Mouse (Mus musculus) limb, embryonic 12.5 days (tissue): ENCODE data around the gene Specc1. TPM values are rescaled to one million over a fixed set of nuclear protein-coding genes. Genes with fewer than 3 reads are reported as not detected.

ENCODE experiments used
- ATAC-seq: fragments of 200-750 bp; cut with Nextera tagmentation; 2 replicates; pipeline ENCODE4 v1.8.0; 2017; ENCODE audit warnings: low read depth, moderate TSS enrichment; ENCODE audit not compliant: insufficient number of reproducible peaks, insufficient read depth, low FRiP score, low TSS enrichment
- H3K27ac ChIP-seq: fragments of 300-500 bp; sonication (generic); 2 replicates; pipeline ENCODE4 v1.5.1; 2016; ENCODE audit warnings: mild to moderate bottlenecking, moderate library complexity
- H3K27me3 ChIP-seq: fragments of 300-500 bp; sonication (generic); 2 replicates; pipeline ENCODE4 v1.6.1; 2016; ENCODE audit warnings: mild to moderate bottlenecking, moderate library complexity
- H3K36me3 ChIP-seq: fragments of 300-500 bp; sonication (generic); 2 replicates; pipeline ENCODE4 v1.6.1; 2016; ENCODE audit warnings: mild to moderate bottlenecking, moderate library complexity
- H3K4me1 ChIP-seq: fragments of 300-500 bp; sonication (generic); replicated peaks from 2 replicates; pipeline ENCODE4 v1.6.1; 2016
- H3K4me2 ChIP-seq: fragments of 300-500 bp; sonication (generic); 2 replicates; pipeline ENCODE4 v1.6.1; 2016; ENCODE audit warnings: mild to moderate bottlenecking, moderate library complexity
- H3K4me3 ChIP-seq: fragments of 300-500 bp; sonication (generic); replicated peaks from 2 replicates; pipeline ENCODE4 v1.5.1; 2016; ENCODE audit warnings: mild to moderate bottlenecking
- H3K9ac ChIP-seq: fragments of 300-500 bp; sonication (generic); replicated peaks from 2 replicates; pipeline ENCODE4 v1.6.1; 2016; ENCODE audit warnings: mild to moderate bottlenecking, moderate library complexity
- H3K9me3 ChIP-seq: fragments of 300-500 bp; sonication (generic); 2 replicates; pipeline ENCODE4 v1.6.1; 2016; ENCODE audit warnings: mild to moderate bottlenecking, moderate library complexity
- WGBS: fragments of 180-500 bp; shearing (Covaris S2); methylation state at CpG from one replicate; pipeline ENCODE4 v1.1.7; 2016; 5-methylcytosine and 5-hydroxymethylcytosine counted together
- polyA plus RNA-seq: library from polyadenylated mRNA; unstranded; fragments of >200 nt; fragmentation: Nextera tagmentation; extraction: Ambion mirVana; gene quantifications from 2 replicates; pipeline ENCODE4 v1.2.1, GENCODE M21; 2016

Specc1 gene
- polyA plus RNA-seq, 1 experiment from 2014 or later, result 16.4 TPM

DNA sequence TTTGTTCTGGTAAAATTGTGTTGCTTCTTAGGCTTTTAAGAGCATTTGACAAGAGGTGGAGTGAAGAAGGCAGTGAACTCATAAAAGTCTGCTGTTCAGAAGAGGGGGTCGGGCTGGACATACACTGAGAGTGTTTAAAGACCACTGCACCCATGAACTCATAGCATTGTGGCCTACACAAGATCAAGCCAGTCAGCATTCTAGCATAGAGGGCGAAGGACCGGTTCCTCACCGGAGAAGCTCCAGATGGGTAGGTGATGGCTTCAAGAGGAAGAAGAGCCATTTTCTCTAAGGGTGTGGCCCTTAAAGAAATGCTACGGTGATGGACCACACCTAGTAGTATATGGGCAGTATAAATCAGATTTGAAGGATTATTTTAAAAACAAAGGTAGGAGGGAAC is 119.0 kb downstream of the Specc1 start:
- Histone ChIP-seq H3K27ac (no peak overlapping the region), H3K36me3 (no peaks in the 10 kb centered on the region), H3K9ac (no peak overlapping the region), H3K4me1 (peaks cover 13% of the 10 kb centered on the region; the same call in 1 of the 2 replicates), H3K27me3 (no peaks in the 10 kb centered on the region), H3K4me2 (no peak overlapping the region), H3K4me3 (no peak overlapping the region), H3K9me3 (no peaks in the 10 kb centered on the region)
- no peak for ATAC-seq
- 93% methylated on average over 5 of the region's 5 CpGs for WGBS

DNA sequence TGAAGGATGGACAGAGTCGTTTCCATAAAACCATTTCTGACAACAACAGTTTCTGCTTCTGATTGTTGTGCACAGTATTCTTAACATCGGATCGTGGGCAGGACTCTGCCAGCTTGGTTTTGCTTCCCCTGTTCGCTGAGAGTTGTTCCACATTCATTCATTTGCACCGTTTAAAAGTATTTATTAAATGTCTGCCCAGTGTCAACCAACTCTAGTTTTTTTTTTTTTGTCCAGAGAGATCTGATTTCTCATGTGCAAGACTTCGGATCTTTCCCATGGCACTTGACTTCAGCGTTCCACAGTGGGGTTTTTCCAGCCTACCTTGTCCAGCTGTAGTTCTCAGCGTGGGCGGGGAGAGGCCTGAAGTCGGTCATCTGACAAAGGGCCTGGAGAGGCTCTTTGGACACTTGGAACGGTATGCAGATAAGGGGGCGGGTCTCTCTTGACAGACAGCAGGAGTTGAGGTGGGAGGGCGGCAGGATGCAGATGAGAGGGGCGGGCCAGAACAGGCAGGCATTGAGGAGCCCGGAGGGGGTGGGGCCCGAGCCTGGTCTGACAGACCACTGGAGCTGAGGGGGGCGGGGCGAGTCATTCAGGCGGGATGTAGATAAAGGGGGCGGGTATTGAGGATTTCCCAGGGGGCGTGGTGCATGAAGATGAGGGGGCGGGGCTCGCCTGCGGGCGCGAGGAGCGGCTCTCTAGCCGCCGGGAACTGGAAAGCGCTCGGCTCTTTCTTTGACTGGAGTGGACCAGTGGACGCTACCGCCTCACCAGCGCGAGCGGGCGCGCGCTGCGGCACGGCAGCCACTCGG is 120.0 kb downstream of the Specc1 start:
- Histone ChIP-seq H3K4me3 (peak overlapping the region; percentile 73), H3K27ac (peak overlapping the region; percentile 98), H3K4me2 (peak overlapping the region; percentile 73), H3K9me3 (no peaks in the 10 kb centered on the region), H3K36me3 (no peaks in the 10 kb centered on the region), H3K4me1 (peaks cover 13% of the 10 kb centered on the region; the same call in 1 of the 2 replicates), H3K27me3 (no peaks in the 10 kb centered on the region), H3K9ac (peak overlapping the region; percentile 89)
- ATAC-seq, result peak; percentile 98
- WGBS, result 6% methylated on average over 35 of the region's 42 CpGs

DNA sequence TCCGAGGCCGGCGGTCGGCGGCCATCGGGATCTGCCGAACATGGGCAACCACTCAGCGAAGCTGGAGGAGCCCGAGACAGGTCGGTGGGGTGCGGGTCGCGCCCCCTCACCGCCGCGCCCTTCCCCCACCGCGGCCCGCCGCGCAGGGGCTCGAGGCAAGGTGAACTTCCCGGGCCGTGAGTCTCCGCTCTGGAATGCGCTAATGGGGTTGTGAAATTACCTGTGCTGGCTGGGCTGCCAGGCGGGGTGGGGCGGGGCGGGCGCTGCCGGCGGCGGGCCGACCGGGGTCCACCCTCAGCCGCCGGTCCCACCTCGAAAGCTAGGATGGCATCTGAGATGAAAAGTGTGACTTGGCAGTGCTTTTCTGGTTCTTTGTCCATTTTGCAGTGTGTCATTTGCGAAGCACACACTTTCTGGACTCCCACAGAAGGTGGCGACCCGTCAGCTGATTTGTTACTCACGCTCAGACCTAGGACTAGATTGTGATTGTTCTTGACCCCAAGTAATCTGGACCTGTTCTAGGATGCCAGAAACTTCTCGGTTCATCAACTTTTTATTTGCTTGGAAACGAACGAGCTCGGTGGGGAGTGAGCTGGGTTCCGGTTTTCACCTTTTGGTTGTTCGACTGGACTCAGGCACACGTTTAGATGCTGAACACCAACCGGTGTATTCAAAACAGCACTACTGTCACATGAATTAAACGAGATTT is 120.7 kb downstream of the Specc1 start:
- no peaks in the 10 kb centered on the region for H3K27me3 ChIP-seq
- H3K9ac ChIP-seq, result peak overlapping the region; percentile 89
- H3K9me3 ChIP-seq, result no peaks in the 10 kb centered on the region
- no peaks in the 10 kb centered on the region for H3K36me3 ChIP-seq
- H3K4me3 ChIP-seq, result peak overlapping the region; percentile 73
- 2% methylated on average over 48 of the region's 51 CpGs for WGBS
- H3K4me2 ChIP-seq, result peak overlapping the region; percentile 73
- peak overlapping the region; percentile 98 for H3K27ac ChIP-seq
- ATAC-seq, result no peak; the same call in 1 of the 2 replicates
- peaks cover 13% of the 10 kb centered on the region; the same call in 1 of the 2 replicates for H3K4me1 ChIP-seq

DNA sequence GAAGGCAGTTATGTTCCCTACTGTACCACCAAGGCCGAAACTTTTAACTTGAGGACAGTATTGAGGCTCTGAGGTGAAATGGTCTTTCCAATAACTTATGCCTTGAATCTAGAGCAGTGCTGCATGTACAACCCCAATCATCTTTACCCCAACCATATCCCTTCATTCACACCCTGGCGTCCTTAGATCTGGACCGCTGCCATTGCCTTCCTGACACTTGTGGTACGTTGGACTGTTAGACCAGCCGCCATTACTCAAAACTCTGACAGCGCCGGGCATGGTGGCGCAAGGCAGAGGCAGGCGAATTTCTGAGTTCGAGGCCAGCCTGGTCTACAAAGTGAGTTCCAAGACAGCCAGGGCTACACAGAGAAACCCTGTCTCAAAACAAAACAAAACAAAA is 121.8 kb downstream of the Specc1 start:
- 93% methylated on average over 10 of the region's 10 CpGs for WGBS
- Histone ChIP-seq H3K27ac (no peak overlapping the region), H3K4me2 (no peak overlapping the region), H3K9ac (no peak overlapping the region), H3K4me1 (peaks cover 13% of the 10 kb centered on the region; the same call in 1 of the 2 replicates), H3K36me3 (no peaks in the 10 kb centered on the region), H3K9me3 (no peaks in the 10 kb centered on the region), H3K27me3 (no peaks in the 10 kb centered on the region), H3K4me3 (no peak overlapping the region)
- no peak for ATAC-seq

DNA sequence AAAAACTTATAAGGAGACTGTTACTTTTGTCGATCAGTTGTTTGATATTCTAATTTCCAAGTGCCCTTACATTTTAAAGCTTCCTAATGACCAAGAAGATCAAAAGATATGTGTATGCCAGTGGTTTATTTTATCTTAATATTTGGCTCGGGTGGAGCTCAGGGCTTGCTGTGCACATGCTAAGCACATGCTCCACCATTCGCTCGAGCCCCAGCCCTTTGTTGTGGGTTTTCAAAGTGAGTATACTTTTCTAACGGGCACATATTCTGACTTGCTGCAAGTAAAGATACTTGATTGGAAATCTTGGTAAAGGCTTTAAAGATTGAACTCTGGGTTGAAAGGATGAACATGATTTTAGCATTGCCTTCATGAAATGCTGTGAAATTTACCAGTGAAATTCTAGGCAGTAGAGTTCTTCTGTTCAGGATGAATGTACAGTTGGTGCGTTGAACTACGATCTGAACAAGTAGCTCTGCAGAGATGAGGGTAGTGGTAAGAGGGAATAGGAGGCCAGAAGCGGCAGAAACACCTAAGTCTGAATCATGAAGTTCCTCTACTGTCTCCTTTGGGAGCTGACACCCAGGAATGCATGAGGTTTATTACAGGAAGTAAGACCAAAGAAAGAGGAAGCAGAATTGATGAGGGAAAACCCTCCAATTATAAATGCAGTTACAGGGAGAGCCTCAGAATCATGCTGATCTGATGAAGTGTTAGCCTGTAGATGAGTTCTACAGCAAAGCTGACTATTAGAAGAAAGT is 122.7 kb downstream of the Specc1 start:
- 86% methylated on average over 8 of the region's 8 CpGs for WGBS
- Histone ChIP-seq H3K9ac (no peak overlapping the region), H3K27ac (no peak overlapping the region), H3K9me3 (no peaks in the 10 kb centered on the region), H3K4me2 (no peak overlapping the region), H3K27me3 (no peaks in the 10 kb centered on the region), H3K4me3 (no peak overlapping the region), H3K4me1 (peaks cover 13% of the 10 kb centered on the region; the same call in 1 of the 2 replicates), H3K36me3 (no peaks in the 10 kb centered on the region)
- no peak for ATAC-seq

GRCm38 (mm10) chr11:62080476-62080875 is 123.9 kb downstream of the Specc1 start:
- peaks cover 13% of the 10 kb centered on the region; the same call in 1 of the 2 replicates for H3K4me1 ChIP-seq
- no peak for ATAC-seq
- H3K36me3 ChIP-seq, result no peaks in the 10 kb centered on the region
- H3K27ac ChIP-seq, result no peak overlapping the region
- H3K9ac ChIP-seq, result no peak overlapping the region
- H3K27me3 ChIP-seq, result no peaks in the 10 kb centered on the region
- 77% methylated on average over 2 of the region's 2 CpGs for WGBS
- H3K4me2 ChIP-seq, result no peak overlapping the region
- no peak overlapping the region for H3K4me3 ChIP-seq
- H3K9me3 ChIP-seq, result no peaks in the 10 kb centered on the region

DNA sequence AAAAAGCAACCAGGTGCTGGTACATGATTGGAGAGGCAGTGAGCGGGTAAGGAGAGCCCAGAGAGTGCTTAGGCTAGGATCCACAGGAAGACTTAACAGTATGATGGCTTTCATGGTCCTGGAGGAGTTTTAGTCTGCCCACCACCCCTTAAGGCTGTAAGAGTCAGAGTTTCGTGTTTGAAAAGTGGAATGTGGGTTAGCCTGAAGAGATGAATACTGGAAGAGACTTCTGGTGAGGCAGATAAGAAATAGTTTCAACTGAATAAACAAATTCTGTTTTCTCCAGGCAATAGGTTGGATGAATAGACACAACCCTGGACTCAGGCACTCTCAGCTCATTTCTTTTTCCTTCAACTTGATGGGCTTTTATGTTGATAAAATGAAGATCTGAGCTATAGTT is 130.1 kb downstream of the Specc1 start:
- 80% methylated on average over 2 of the region's 2 CpGs for WGBS
- H3K36me3 ChIP-seq, result no peaks in the 10 kb centered on the region
- no peak overlapping the region for H3K27ac ChIP-seq
- no peak overlapping the region for H3K4me3 ChIP-seq
- H3K4me2 ChIP-seq, result no peak overlapping the region
- H3K9ac ChIP-seq, result no peak overlapping the region
- 0 out of 2 replicates have a peak, but pooled peaks cover 3% of the 10 kb centered on the region for H3K4me1 ChIP-seq
- no peaks in the 10 kb centered on the region for H3K9me3 ChIP-seq
- ATAC-seq, result no peak
- H3K27me3 ChIP-seq, result no peaks in the 10 kb centered on the region

- Histone ChIP-seq H3K9ac (no peak overlapping the region), H3K4me1 (0 out of 2 replicates have a peak, but pooled peaks cover 3% of the 10 kb centered on the region), H3K4me2 (no peak overlapping the region), H3K4me3 (no peak overlapping the region), H3K9me3 (no peaks in the 10 kb centered on the region), H3K27me3 (no peaks in the 10 kb centered on the region), H3K27ac (no peak overlapping the region), H3K36me3 (no peaks in the 10 kb centered on the region)
- 95% methylated on average over 1 of the region's 1 CpGs for WGBS
- ATAC-seq, result no peak
Measured at GRCm38 (mm10) chr11:62087051-62087450, 130.5 kb downstream of the Specc1 start.

DNA sequence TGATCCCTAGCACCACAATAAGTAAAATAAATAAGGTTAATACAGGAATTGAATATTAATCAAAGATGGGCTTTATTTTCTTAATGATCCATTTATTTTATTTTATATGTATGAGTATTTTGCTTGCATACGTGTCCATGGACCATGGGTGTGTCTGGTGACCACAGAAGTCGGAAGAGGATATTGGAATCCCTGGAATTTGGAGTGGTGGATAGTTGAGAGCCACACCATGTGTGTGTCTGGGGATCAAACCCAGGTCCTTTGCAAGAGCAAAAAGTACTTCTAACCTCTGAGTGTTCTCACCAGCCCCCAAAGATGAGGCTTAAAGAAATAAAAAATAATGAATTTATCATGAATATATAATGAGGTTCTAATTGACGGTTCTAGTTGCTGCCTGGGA is 132.1 kb downstream of the Specc1 start:
- Histone ChIP-seq H3K36me3 (no peaks in the 10 kb centered on the region), H3K9me3 (no peaks in the 10 kb centered on the region), H3K27me3 (no peaks in the 10 kb centered on the region), H3K4me1 (0 out of 2 replicates have a peak, but pooled peaks cover 3% of the 10 kb centered on the region), H3K4me3 (no peak overlapping the region), H3K27ac (no peak overlapping the region), H3K9ac (no peak overlapping the region), H3K4me2 (no peak overlapping the region)
- no peak for ATAC-seq
- 80% methylated on average over 3 of the region's 3 CpGs for WGBS

DNA sequence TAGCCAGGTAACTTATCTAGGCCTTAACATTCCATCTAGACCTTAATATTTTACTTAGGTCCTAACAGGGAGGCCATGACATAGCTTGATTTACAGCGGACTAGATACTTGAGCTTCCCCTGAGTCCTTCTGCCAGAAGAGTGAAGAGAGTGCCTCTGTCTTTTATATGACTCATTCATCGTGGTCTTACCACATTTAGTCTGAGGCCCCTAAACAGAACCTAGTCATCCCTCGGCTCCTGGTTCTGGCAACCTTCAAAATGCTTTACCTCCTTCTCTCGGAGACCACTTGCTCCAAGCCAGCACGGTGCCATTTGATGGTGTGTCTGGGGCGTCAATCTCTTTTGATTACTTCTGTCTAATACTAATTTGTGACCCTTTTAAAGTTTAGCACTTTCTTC is 133.8 kb downstream of the Specc1 start:
- ATAC-seq, result no peak
- Histone ChIP-seq H3K36me3 (no peaks in the 10 kb centered on the region), H3K9me3 (no peaks in the 10 kb centered on the region), H3K27ac (no peak overlapping the region), H3K27me3 (no peaks in the 10 kb centered on the region), H3K4me3 (no peak overlapping the region), H3K4me2 (no peak overlapping the region), H3K9ac (no peak overlapping the region), H3K4me1 (0 out of 2 replicates have a peak, but pooled peaks cover 3% of the 10 kb centered on the region)
- WGBS, result 57% methylated on average over 6 of the region's 6 CpGs

DNA sequence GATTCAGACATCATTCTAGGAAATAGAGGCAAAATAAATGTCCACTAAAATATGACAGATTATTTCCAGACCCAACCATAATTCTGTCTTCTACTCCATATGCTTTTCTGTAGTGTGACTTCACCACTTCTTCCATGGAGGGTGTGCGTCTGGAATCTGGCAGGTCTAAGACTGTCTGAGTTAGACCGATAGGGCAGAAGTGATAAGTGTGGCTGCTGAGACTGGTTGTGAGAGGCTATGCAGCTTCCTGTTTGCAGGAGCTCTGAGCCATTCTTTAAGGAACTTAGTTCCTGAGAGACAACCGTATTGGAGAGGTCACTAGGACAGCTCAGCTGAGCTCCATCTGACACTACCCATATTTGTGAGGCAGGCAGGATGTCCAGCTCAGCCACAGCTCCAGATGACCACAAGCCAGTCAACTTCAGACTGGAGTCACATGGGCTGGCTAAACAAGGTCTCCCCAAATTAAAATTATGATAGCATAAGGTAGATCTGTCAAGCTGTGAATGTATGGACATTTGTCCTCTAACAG is 146.9 kb downstream of the Specc1 start:
- no peaks in the 10 kb centered on the region for H3K4me1 ChIP-seq
- H3K36me3 ChIP-seq, result no peaks in the 10 kb centered on the region
- no peak overlapping the region for H3K27ac ChIP-seq
- H3K9ac ChIP-seq, result no peak overlapping the region
- no peaks in the 10 kb centered on the region for H3K27me3 ChIP-seq
- no peak overlapping the region for H3K4me2 ChIP-seq
- WGBS, result 62% methylated on average over 3 of the region's 3 CpGs
- H3K9me3 ChIP-seq, result no peaks in the 10 kb centered on the region
- no peak for ATAC-seq
- no peak overlapping the region for H3K4me3 ChIP-seq
